Mouse (Mus musculus) urinary bladder, postnatal 4 days (tissue): ENCODE results near the gene Zdhhc7.

Experiments used
- DNase-seq, 2 experiments: peaks; one replicate each; pipeline ENCODE4 v3.0.0; 2021 to 2022; ENCODE audit warnings: low spot score in 2 of 2

Zdhhc7 gene

DNA sequence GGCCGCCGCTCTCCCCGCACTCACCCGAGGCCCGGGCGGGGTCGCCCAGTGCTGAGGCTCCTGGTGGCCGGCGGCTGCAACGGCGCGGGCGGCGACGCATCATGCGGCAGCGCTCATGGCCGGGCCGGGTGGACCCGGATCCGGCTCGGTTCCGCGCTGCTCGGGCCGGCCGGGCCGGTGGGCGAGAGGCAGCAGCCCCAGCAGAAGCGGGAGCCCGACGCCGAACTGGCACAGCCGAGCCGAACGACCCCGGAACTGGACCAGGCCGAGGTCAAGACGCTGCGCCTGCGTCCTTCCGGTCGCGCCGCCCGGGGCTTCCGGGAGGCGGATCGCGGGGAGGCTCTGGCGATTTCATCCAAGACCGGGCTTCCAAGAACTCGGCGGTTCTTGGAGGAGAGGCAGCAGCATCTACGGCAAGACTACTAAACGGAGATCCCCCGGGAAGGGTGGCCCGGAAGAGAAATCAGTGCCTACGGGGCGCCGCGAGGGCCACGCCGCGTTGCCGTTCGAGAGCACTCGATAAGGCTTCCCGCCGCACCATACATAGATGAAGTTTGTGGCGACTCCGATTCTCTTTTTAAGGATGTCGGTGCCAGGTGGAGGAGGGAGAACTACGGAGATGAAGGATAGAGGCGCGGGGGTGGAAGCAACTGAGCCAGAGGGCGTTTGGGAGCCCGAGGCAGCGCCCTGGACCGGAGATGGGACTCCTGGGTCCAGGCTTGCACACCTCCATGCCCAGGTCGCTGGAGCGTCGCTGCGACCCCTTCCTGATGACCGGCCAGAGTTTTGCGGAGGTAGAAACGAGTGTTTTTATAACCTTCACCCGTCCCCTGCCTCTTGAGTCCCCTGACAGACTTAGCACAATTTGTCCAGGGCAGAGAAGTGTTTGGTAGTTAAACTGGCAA lies at the start of gene Zdhhc7:
Zdhhc7 (minus strand) TSS at position 415 of the 905 bp plus-strand sequence.
- DNase-seq = peak; percentile 79 to 82

DNA sequence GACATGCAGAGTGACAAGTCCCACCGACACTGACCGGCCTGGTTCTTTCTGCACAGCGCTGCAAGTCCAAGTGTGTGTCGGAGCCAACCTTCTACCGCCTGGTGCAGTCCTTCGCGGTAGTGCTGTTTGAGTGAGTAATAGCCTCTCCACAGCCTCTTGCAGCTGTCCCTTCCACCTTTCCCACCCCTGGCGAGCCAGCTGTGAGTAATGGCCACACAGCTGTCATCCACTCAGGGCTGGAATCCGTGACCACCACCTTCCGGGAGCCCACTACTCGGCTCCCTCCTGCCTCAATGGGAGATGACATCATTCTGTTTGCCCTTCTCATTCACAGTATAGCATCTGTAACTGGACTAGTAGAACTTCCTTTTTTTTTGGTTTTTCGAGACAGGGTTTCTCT lies 48.7 kb upstream of the Zdhhc7 start:
- no peak for DNase-seq

GRCm38 (mm10) chr8:120146051-120146450 lies 44.8 kb upstream of the Zdhhc7 start:
- no peak for DNase-seq

- DNase-seq = no peak
Measured at GRCm38 (mm10) chr8:120144652-120145301, 43.5 kb upstream of the Zdhhc7 start.

DNA sequence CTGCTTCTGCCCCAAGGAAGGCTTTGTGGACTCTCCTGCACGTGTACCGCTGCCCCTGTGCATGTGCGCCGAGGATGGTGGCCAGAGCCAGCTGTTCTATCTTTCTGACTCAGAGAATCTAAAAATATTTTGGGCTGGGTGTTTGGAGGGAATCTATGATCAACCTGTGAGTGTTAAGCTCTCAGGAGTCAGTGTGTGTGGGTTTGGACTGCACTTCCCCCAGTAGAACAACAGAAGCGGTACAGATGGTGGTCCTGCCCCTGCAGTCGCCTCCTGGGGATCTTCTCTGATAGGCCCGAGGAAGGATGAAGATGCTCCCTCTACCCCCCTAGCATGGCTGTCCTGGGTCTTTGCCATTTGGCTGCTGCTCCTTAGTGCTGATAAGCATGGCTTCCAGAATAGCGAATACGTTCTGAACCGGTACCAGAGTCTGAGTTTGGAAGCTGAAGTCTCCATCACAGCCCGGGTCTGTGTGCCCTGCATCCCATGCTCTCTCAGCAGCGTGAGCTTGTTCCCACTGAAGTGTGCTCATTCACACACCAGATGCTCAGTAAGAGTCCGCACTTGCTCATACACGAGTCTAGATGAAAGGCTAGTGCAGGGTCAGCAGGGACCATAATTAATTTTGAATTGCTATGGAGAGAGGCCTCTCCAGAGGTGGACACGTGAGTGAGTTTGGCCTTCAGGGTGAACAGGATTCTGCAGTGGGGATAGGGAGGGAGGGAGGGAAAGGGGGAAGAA lies 42.8 kb upstream of the Zdhhc7 start:
- no peak for DNase-seq

GRCm38 (mm10) chr8:120140769-120141168 lies 39.5 kb upstream of the Zdhhc7 start:
- DNase-seq = no peak

- DNase-seq = no peak
Measured at GRCm38 (mm10) chr8:120138958-120139357, 37.7 kb upstream of the Zdhhc7 start.

- no peak for DNase-seq
Measured at GRCm38 (mm10) chr8:120136618-120137017, 35.3 kb upstream of the Zdhhc7 start.

DNA sequence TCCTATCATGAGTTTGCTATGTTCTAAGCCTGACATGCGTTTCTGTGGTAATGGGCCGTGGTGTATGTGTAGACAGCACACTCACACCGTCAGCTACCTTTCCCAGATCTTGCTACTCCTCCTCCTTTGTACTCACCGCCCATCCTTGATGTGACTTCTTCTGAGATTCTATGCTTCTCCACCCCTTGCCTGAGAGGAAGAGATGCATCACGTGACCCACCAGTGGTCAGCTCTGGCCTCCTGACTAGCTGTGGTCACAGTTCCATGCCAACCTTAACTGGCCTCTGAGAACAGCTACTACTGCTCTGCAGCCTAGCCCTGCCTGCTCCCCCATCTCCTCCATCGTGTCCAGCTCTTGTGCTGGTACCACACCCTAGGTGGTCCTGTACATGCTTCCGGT lies 34.4 kb upstream of the Zdhhc7 start:
- no peak for DNase-seq

DNA sequence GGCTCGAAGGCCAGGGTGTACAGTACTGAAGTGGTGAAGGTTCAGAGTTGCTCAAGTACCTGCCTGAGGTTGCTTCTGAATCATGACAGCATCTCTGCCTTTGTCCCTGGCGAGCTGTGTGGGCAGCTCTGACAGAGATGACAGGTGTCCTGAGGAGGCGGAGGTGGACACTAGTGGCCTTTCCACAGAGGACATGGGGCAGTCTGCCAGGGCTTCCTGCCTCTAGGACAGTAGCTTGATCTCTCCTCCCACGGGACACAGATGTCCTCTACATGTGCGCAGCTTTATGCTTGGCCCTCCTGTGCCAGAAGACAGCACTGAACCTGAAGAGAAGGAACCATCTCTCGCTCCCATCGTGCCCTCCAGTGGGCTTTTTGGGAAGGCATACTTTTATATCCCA lies 31.9 kb upstream of the Zdhhc7 start:
- DNase-seq = no peak

GRCm38 (mm10) chr8:120131158-120131557 lies 29.9 kb upstream of the Zdhhc7 start:
- no peak for DNase-seq

DNA sequence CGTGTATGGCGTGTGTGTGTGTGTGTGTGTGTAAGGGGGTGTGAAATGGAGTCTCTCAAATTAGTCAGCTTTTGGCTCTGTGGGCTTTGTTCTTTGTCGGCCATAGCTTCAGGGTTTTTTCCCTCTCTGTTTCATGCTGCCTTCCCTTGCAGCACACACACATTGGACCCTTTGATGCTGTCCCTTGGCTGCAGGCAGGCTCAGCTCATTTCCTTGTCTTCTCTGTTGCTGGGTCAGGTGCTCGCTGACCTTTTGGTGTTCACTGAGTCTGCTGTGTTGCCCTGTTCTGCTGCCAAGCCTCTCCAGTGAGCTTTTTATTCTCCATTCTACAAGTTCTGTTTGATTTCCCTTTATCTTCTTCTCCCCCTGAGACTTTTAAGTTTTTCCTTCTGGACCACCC lies 28.3 kb upstream of the Zdhhc7 start:
- DNase-seq = no peak

GRCm38 (mm10) chr8:120126357-120127161 lies 25.3 kb upstream of the Zdhhc7 start:
- no peak for DNase-seq

DNA sequence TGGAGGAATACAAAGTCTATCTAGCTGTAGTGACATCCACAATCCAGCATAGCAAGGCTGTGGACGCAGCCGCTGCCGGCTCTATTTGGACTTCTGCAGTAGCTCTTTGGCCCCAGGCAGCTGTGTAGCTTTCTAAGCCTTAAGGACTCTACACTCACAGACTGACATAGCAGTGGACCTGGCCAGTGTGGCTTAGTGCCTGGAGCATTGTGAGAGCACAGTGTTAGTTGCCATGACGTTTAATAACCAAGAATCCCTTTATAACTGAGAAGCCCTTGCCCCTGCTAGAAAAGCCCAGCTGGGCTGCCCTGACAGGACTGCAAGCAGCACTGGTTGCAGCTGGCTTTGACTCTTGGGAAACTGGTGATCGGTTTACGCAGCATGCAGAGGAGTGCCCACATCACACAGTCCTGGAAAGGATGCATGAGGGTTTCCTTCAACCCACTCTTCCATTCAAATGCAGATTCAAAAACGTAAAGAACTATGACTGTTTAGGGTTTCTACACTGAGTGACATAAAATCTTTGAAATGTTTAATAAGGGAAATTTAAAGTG lies 23.6 kb upstream of the Zdhhc7 start:
- no peak for DNase-seq

DNA sequence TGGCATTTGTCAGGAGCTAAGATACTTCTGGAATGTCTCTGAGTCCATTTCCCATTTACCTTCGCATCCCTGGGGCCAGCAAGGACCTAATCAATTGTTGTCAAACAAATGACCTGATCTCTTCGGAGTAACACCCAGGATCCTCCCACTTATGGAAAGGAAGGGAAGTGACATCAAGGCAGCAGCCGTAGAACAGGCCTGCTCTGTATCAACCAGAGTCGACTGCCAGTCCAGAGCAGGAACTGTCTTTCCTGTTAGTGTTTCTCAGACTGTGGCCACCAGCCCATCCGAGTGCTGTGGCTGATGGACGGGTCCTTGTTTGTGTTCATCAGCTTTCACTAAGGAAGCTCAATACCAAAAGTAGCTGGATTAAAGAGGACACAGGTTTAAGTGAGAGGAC lies 23.0 kb upstream of the Zdhhc7 start:
- no peak for DNase-seq

DNA sequence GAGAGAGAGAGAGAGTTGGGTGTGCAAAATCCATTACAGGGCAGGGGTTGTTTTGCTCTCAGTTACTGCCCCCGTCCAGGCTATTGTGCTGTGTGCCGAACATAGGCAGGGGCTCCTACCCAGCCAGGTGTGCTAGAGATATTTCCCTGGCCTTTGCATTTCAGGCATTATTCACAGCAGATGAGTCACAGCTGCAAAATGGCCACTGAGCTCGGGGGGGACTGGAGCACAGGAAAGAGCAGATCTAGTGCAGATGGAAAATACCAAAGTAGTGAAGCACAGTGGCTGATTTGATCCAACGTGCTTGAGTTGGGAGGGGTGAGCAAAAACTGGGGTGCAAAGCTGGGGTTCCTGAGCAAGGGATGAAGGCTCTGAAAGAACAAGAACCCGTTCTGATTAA lies 19.7 kb upstream of the Zdhhc7 start:
- no peak for DNase-seq

- DNase-seq = no peak
Measured at GRCm38 (mm10) chr8:120119931-120120330, 18.6 kb upstream of the Zdhhc7 start.

DNA sequence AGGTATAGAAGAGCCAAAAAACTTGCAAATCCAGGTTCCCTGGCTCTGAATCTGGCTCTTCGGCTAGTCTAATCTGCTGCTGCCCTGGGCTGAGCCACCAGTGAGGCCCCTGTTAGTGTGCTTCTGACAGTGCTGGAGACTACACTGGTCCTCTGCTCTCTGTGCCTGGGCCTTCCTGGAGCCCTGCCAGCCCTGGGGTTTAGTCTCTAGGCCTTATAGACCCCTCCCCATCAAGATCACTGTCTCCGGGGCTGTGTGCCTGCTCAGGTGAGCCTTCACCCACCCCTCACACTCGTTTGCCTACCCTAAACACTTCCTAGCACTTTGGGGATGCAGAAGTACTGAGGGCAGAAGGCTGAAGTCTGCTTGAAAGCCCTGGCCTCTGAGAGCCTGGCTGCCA lies 18.1 kb upstream of the Zdhhc7 start:
- DNase-seq = no peak

DNA sequence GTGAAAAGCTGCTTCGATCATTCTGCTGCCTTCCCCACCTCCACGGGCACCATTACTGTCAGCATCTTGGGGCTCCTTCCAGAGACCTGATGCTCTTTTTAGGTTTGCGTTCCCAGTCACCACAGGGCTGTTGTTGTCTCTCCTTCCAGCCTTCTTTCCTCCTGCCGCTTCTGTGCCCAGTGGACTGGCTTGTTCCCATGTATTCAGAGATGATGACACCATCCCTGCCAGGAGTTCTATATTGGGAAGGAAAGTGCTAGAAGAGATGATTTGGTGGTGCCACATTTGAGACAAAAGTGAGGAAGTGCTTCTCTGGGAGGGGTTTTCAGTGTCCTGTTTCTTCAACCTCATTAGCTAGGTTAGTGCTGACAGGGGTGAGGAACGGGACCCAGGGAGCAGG lies 17.6 kb upstream of the Zdhhc7 start:
- DNase-seq = no peak

GRCm38 (mm10) chr8:120118162-120118561 lies 16.9 kb upstream of the Zdhhc7 start:
- DNase-seq = no peak

GRCm38 (mm10) chr8:120116600-120116999 lies 15.3 kb upstream of the Zdhhc7 start:
- no peak for DNase-seq
